Mouse (Mus musculus): ENCODE measurements around the gene Eloa. TPM values are rescaled to one million over a fixed set of nuclear protein-coding genes. Genes with fewer than 3 reads are reported as not detected.
A peak's percentile ranks its signal among the peaks of the same experiment; 100 is the strongest.

Gene Eloa
- polyA plus RNA-seq, 1 experiment from 2014 or later: 47.0 TPM

DNA sequence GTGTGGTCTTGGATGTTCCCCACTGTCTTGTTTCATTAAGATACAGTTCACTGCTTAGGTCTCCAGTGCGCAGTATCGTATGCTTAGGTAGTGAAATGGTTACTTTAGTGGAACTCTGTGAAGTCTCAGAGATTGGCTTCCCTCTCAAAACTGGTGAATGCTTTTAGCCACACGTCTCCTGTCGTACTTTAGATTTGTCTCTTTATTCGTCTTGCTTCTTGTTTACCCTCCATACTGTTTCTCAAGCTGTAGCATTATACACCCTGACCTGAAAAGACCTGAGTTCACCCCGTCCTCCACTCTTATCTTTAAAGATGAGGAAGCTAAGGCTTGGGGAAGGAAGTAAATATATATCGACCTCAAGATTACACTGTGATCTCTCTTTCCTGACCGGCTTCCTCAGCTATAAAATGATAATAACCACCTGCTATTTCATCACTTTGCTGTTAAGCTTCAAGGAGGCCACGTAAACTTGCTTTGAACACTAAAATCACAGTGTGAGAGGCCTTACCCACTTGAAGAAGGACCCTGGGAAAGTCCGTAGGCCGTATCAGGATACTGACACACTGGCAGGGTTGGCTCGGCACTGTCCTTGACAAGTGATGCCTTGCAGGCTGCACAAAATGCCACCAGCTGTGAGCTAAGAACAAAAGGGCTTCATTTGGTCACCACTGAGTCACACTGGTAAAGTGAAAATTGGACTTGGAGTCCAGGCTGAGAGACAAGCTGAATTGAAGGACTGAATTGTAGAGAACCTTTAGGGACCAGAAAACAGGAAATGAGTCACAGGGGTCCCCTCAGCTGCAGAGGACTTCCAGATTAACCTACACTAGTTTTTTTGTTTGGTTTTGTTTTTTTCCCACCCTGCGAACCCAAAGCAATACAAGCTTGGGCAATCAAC lies 48.4 kb downstream of the Eloa start:
- ATAC-seq (ENCODE audit: insufficient number of reproducible peaks, low FRiP score, low TSS enrichment, low read depth): no peak
- H3K9ac ChIP-seq: peak overlapping the region; percentile 98; the same call in 1 of the 2 replicates
- WGBS: 65% methylated on average over 13 of the region's 13 CpGs
- H3K4me1 ChIP-seq: peaks cover 21% of the 10 kb centered on the region
- H3K4me2 ChIP-seq: peak overlapping the region; percentile 91
- H3K9me3 ChIP-seq: no peaks in the 10 kb centered on the region
- peak overlapping the region; percentile 100 for H3K4me3 ChIP-seq
- H3K27ac ChIP-seq: peak overlapping the region; percentile 73; the same call in 1 of the 2 replicates
- H3K27me3 ChIP-seq: no peaks in the 10 kb centered on the region
- peaks cover 61% of the 10 kb centered on the region for H3K36me3 ChIP-seq

DNA sequence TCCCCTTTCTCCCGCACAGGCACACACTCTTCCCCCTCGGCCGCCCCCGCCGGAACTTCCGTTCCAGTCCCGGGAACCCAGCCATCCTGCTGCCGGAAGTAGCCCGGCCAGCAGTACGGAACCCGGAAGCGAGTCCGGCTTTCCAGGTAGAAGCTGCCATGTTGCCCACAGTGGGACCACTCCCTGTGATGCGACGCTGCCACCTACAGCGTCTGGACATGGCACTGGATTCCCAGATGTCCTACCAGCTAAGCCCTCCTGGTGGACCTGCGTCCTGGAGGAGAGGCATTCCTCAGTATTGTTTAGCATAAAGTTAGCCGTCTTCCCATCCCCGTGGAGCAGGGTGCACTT lies 49.0 kb downstream of the Eloa start, which contains the start of gene Lypla2:
TSS of gene Lypla2 (minus strand) at position 71 of the 351 bp plus-strand sequence.
- WGBS: under 1% methylated on average over 19 of the region's 19 CpGs
- peak within 1 kb of the TSS; percentile 100 for H3K4me3 ChIP-seq
- peaks cover 22% of the 10 kb centered on the region for H3K4me1 ChIP-seq
- peaks cover 67% of the 10 kb centered on the region for H3K36me3 ChIP-seq
- ATAC-seq (ENCODE audit: insufficient number of reproducible peaks, low FRiP score, low TSS enrichment, low read depth): peak; percentile 57; the same call in 1 of the 2 replicates
- H3K9ac ChIP-seq: peak within 1 kb of the TSS; percentile 98
- H3K4me2 ChIP-seq: peak within 1 kb of the TSS; percentile 91
- no peaks in the 10 kb centered on the region for H3K9me3 ChIP-seq
- H3K27ac ChIP-seq: peak within 1 kb of the TSS; percentile 73
- no peaks in the 10 kb centered on the region for H3K27me3 ChIP-seq

DNA sequence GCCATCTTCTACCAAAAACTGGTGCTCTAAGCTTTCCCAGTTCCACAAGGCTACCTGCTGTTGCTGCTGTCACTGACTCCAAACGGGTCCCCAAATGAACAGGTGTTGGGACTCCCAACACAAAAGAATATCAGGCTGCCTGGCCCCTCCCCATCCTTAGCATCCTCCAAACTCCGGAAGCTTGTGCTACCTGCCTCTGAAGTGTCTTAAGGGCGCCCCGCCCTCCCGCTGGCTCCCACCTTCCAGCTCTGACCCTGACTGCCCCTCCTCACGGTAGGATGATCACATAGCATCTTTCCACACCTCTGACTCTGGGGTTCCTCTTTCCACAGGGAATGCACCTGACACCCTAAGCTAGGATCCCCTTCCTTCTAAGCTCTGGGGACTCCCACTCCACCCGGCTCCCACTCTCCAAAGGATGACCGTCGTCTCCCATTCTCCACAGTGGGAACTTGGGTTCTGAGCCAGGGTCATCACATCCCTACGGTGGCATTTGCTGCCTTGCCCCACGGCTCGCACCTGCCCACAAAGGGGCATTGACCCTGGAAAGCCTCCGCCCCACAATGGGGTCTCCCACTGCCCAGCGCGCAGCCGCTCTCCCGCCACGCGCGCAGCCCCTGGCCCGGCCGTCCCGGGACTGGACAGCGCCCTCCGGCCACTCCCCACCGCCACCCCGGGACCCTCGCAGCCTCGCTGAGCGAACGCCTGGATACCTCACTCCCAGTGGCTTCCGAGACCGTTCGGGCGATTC lies 49.6 kb downstream of the Eloa start:
- Histone ChIP-seq H3K4me1 (peaks cover 22% of the 10 kb centered on the region), H3K27me3 (no peaks in the 10 kb centered on the region), H3K36me3 (peaks cover 69% of the 10 kb centered on the region), H3K9me3 (no peaks in the 10 kb centered on the region), H3K9ac (peak overlapping the region; percentile 98), H3K4me3 (peak overlapping the region; percentile 100), H3K4me2 (peak overlapping the region; percentile 91), H3K27ac (peak overlapping the region; percentile 73)
- peak; percentile 17; the same call in 1 of the 2 replicates for ATAC-seq (ENCODE audit: insufficient number of reproducible peaks, low FRiP score, low TSS enrichment, low read depth)
- WGBS: 1% methylated on average over 34 of the region's 35 CpGs

DNA sequence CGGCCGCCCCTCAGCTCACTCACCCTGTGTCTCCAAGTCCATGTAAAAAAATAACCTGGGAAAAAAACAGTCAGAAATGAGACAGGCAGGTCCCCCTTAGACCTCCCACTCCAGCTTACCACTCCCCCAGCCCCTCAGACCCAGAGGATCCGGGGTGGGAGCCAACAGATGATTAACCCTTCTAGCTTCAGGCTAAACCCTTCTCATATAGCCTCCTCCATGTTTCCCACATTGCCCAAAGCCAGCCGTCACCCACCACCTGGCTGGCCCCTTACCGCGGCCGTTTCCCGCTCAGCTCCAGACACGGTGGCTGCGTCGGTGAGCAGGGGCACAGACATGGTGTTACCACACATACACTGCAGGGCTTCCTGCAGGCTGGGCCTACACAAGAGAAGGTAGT lies 51.0 kb downstream of the Eloa start:
- Histone ChIP-seq H3K4me3 (0 out of 2 replicates have a peak overlapping the region, but pooled peaks have one; percentile 1), H3K27me3 (no peaks in the 10 kb centered on the region), H3K4me1 (peaks cover 22% of the 10 kb centered on the region), H3K36me3 (peaks cover 69% of the 10 kb centered on the region), H3K27ac (no peak overlapping the region), H3K9ac (no peak overlapping the region), H3K4me2 (no peak overlapping the region), H3K9me3 (no peaks in the 10 kb centered on the region)
- WGBS: 84% methylated on average over 11 of the region's 11 CpGs
- no peak for ATAC-seq (ENCODE audit: insufficient number of reproducible peaks, low FRiP score, low TSS enrichment, low read depth)

DNA sequence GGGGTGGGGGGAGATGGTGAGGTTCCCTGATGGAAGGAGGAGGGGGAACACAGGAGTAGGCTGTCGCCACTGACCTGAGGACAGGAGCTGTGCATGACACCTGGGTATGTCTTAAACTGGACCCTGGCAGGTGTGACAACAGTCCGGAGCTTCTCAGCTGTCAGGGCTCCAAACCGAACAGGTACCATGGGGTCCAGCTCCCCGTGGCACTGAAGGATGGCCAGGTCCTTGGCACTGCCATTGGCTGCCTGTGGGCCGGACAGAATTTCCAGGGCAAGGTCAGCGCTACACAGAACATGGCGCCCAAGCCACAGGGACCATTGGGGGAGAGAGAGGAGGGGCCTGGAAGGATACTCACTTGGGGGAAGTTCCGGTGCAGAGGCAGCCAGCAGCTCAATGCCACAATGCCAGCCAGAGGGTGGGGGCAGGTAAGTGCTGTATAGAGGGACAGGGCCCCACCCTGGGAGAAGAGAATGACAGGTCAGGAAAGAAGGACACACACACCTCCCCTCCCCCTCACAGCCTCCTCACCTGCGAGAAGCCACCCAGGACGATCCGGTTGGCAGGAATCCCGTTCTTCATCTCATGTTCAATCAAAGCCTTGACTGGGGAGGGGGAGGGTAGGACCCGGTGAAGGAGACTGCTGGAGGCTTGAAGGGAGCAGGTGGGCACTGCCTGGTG lies 52.4 kb downstream of the Eloa start:
- Histone ChIP-seq H3K4me2 (no peak overlapping the region), H3K4me3 (no peak overlapping the region), H3K4me1 (peaks cover 32% of the 10 kb centered on the region), H3K27me3 (no peaks in the 10 kb centered on the region), H3K27ac (no peak overlapping the region), H3K9ac (no peak overlapping the region), H3K36me3 (peaks cover 57% of the 10 kb centered on the region), H3K9me3 (no peaks in the 10 kb centered on the region)
- WGBS: 86% methylated on average over 13 of the region's 13 CpGs
- no peak for ATAC-seq (ENCODE audit: insufficient number of reproducible peaks, low FRiP score, low TSS enrichment, low read depth)

DNA sequence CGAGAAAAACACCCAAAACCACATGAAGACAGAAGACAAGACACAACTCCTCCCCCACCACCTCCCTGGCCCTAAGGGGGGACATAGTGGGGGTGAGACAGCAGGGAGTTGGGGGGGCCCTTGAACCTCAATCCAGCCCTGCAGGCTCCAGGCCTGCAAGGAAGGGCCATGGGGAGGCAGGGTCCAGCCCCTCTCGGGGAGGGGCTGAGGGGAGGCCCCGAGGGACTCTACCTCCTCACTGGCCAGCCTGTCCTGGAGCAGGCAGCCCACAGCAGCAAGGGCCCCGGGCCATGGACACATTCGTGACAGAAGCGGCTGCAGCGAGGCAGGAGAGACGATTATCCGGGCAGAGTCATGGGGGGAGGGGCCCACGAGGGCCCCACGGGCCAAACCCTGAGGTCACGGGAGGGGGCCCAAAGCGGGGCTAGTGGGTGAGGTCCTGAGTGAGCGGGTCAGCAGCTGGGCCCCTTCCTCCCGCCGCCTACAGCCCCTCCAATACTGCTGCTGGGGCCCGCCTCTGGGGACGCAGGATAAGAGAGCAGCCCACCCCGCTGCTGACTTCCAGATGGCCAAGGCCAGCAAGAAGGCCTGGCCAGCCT lies 53.2 kb downstream of the Eloa start:
- no peaks in the 10 kb centered on the region for H3K27me3 ChIP-seq
- H3K27ac ChIP-seq: 0 out of 2 replicates have a peak overlapping the region, but pooled peaks have one; percentile 14
- ATAC-seq (ENCODE audit: insufficient number of reproducible peaks, low FRiP score, low TSS enrichment, low read depth): no peak
- peaks cover 56% of the 10 kb centered on the region for H3K36me3 ChIP-seq
- no peak overlapping the region for H3K4me3 ChIP-seq
- H3K4me2 ChIP-seq: no peak overlapping the region
- no peaks in the 10 kb centered on the region for H3K9me3 ChIP-seq
- WGBS: 64% methylated on average over 19 of the region's 19 CpGs
- no peak overlapping the region for H3K9ac ChIP-seq
- peaks cover 35% of the 10 kb centered on the region for H3K4me1 ChIP-seq

DNA sequence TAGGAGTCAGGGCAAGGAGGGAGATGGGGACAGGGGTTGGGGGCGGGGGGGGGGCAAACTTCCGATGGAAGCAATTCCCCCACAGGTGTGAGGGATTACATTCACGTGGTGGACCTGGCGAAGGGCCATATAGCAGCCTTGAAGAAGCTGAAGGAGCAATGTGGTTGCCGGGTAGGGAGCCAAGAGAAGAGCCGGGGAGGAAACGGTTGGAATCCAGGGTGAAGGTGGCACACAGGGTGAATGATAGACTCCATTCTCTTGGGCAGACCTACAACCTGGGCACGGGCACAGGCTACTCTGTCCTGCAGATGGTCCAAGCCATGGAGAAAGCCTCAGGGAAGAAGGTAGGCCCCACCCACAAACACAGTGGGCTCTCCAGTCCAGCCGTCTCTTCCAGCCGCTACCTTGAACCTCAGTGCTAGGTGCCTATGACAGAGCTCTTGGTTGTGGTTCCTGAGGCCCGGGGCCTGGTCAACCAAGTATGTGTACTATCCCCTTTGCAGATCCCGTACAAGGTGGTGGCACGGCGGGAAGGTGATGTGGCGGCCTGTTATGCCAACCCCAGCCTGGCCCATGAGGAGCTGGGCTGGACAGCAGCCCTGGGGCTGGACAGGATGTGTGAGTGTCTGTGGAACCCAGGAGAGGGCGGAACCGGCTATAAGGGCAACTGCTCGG lies 54.3 kb downstream of the Eloa start:
- ATAC-seq (ENCODE audit: insufficient number of reproducible peaks, low FRiP score, low TSS enrichment, low read depth): no peak
- no peak overlapping the region for H3K27ac ChIP-seq
- no peaks in the 10 kb centered on the region for H3K27me3 ChIP-seq
- H3K4me3 ChIP-seq: no peak overlapping the region
- H3K9me3 ChIP-seq: no peaks in the 10 kb centered on the region
- H3K4me2 ChIP-seq: no peak overlapping the region
- WGBS: 86% methylated on average over 18 of the region's 18 CpGs
- H3K4me1 ChIP-seq: peaks cover 42% of the 10 kb centered on the region
- peaks cover 59% of the 10 kb centered on the region for H3K36me3 ChIP-seq
- H3K9ac ChIP-seq: no peak overlapping the region

DNA sequence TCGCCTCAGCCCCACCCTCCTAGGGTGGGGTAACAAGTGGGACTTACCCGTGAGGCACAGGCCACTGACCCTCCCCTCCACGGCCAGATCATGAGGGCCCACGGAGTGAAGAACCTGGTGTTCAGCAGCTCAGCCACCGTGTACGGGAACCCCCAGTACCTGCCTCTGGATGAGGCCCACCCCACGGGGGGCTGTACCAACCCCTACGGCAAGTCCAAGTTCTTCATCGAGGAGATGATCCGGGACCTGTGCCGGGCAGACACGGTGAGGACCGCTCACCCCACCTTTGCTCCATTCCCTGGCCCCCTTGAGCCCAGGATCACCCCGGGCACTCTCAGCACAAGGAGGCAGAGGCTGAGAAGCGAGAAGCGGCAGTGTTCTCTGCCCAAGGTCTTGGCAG lies 55.3 kb downstream of the Eloa start:
- ATAC-seq (ENCODE audit: insufficient number of reproducible peaks, low FRiP score, low TSS enrichment, low read depth): no peak
- peaks cover 68% of the 10 kb centered on the region for H3K36me3 ChIP-seq
- peaks cover 35% of the 10 kb centered on the region for H3K4me1 ChIP-seq
- no peak overlapping the region for H3K4me3 ChIP-seq
- H3K27ac ChIP-seq: no peak overlapping the region
- H3K27me3 ChIP-seq: no peaks in the 10 kb centered on the region
- 92% methylated on average over 16 of the region's 16 CpGs for WGBS
- no peak overlapping the region for H3K9ac ChIP-seq
- no peaks in the 10 kb centered on the region for H3K9me3 ChIP-seq
- no peak overlapping the region for H3K4me2 ChIP-seq

DNA sequence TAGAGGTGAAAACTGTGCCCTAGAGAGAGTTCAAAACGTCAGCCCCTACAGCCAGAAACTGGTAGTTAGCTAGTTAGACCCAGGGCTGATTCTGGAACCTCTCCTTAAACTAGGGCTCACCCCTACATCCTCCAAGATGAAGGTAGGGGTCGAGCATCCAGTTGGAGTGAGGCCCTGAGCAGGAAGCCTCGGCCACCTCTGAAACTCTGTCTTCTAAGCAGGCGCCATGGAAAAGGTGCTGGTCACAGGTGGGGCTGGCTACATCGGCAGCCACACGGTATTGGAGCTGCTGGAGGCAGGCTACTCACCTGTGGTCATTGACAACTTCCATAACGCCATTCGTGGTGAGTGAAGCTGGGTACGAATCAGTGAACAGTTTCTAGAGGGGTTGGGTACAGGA lies 56.5 kb downstream of the Eloa start:
- Histone ChIP-seq H3K9ac (no peak overlapping the region), H3K36me3 (peaks cover 67% of the 10 kb centered on the region), H3K4me1 (peaks cover 27% of the 10 kb centered on the region), H3K4me3 (peak overlapping the region; percentile 77), H3K4me2 (peak overlapping the region; percentile 92), H3K27ac (peak overlapping the region; percentile 93), H3K9me3 (no peaks in the 10 kb centered on the region), H3K27me3 (no peaks in the 10 kb centered on the region)
- 81% methylated on average over 9 of the region's 9 CpGs for WGBS
- no peak for ATAC-seq (ENCODE audit: insufficient number of reproducible peaks, low FRiP score, low TSS enrichment, low read depth)

DNA sequence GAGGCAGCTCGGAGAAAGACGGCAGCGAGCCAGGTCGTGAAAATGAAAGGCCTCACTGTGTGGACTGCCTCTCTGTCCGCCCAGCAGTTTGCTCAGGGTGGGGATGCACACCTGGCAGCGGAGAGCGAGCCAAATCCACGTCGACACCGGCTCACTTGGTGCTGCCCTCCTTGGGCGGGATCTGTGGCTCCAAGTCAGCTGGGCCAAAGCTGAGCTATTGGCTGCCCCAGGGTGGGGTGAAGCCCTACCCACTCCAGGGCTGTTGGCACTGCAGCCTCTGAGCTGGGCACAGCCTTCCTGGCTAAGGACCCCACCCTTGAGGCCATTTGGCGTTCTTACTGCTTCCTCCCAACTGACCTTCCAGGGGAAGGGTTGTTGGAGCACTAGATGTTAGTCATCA lies 57.1 kb downstream of the Eloa start:
- no peaks in the 10 kb centered on the region for H3K27me3 ChIP-seq
- H3K4me3 ChIP-seq: peak overlapping the region; percentile 77
- no peaks in the 10 kb centered on the region for H3K9me3 ChIP-seq
- H3K9ac ChIP-seq: peak overlapping the region; percentile 85
- ATAC-seq (ENCODE audit: insufficient number of reproducible peaks, low FRiP score, low TSS enrichment, low read depth): peak; percentile 42; the same call in 1 of the 2 replicates
- peaks cover 27% of the 10 kb centered on the region for H3K4me1 ChIP-seq
- H3K36me3 ChIP-seq: peaks cover 67% of the 10 kb centered on the region
- peak overlapping the region; percentile 93 for H3K27ac ChIP-seq
- WGBS: under 1% methylated on average over 12 of the region's 12 CpGs
- peak overlapping the region; percentile 92 for H3K4me2 ChIP-seq

Measured in limb, embryonic 15.5 days (tissue).